Mouse (Mus musculus) testis, postnatal 10 days (tissue): ENCODE measurements at regions not wholly inside any gene's neighbourhood (a gene's known extent, or its start where the extent isn't known, plus 50 kb on each side); places are given as distances from the start of the nearest gene placed in this dataset.
A peak's percentile ranks its signal among the peaks of the same experiment; 100 is the strongest.
"Not testable (repeated sequence)": the region's sequence is repeated elsewhere in the genome, so short reads cannot be mapped to it uniquely, and the experiment has no call there.

Experiments
- DNase-seq: peaks from one replicate; pipeline ENCODE4 v3.0.0; 2021; ENCODE audit warnings: low spot score

DNA sequence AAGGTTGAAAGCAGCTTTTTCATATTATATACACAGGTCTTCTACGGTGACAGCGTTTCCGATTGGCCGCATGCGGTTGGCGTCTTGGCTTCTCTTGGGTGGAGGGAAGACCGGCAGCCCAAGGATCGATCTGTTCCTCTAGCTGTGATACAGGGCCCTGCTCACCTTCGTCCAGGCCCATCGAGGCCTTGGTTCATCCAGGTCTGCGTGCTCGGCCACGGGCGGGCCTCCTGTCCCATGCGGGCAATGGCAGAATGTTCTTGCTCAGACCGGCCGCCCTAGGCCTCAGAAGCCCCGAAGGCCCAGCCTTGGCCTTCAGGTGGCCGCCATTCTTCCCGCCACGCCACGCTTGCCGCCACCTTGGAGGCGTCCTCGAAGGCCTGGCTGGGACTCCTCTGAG, 194.4 kb upstream of the Ppp6c start:
- no peak for DNase-seq

DNA sequence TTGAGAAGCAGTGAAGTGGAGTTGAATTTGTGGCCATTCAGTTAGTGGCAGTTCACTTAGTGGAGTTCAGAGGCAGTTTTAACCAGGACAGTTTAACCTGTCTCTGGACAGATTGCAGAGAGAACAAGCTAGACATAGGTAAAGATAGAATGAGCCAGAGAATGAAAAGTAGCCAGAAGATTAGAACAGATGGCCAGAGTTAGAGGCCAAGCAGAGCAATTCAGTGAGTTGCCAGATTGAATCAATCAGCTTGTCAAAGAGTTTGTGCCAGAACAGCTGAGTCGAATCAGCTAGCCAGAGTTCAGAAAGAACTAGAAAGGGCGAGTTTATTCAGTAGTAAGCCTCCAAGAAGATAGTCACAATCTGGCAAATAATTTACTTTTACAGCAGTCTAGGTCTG, 174.1 kb upstream of the Ppp6c start:
- no peak for DNase-seq

DNA sequence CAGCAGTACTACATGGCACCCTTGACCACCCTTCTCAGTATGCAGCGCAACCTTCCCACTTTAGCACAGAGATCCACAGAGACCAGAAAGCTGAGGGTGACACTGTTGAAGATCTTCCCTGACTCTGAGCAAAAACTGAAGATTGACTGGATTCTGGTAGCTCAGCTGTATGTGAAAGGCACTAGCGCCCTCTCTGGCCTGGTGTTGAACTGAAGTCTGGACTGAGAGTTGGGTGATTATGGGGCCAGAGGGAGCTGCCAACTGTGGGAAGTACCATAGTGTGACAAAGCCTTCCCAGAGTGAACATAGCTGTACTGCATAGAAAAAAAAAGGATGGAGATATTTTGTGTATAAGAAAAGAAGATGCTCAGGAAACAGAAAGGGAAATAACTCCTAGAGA, 173.3 kb upstream of the Ppp6c start:
- no peak for DNase-seq

DNA sequence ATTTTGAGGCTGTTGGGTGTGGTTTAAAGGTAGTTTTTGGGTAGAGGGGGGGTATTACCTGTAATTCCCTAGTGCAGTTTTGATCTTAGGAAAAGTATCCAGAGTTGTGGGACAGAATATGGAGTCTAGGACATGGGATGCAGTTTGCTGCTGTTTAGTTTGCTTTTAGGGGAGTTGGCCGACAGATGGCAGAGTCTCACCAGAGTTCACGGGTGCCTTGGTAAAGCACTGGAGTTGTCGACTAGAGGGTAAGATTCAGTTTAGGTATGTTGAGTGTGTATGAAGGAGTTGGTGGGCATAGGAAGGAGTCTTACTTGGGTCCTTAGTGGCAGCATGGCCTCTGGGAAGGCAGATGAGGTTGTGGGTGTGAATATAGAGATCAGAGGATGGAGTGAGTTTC, 168.4 kb upstream of the Ppp6c start:
- no peak for DNase-seq

DNA sequence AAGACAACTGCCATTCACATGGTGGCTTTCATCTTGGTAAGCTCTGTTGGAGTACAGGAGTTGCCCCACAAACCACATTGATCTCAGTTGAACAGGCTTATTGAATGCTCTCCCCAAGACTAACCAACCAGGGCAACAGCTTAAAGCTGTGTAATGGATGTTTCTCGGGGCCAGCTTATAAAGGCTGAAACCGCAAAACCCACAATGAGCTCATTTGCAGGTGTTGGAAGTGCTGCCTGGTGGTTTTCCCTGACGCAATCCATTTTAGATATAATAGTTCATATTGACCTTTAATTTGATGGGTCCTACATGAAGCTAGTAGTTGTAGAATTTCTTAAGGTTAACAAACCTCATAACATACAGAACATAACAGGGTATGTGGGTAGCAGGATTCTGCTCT, 151.0 kb upstream of the Ppp6c start:
- DNase-seq, result no peak

DNA sequence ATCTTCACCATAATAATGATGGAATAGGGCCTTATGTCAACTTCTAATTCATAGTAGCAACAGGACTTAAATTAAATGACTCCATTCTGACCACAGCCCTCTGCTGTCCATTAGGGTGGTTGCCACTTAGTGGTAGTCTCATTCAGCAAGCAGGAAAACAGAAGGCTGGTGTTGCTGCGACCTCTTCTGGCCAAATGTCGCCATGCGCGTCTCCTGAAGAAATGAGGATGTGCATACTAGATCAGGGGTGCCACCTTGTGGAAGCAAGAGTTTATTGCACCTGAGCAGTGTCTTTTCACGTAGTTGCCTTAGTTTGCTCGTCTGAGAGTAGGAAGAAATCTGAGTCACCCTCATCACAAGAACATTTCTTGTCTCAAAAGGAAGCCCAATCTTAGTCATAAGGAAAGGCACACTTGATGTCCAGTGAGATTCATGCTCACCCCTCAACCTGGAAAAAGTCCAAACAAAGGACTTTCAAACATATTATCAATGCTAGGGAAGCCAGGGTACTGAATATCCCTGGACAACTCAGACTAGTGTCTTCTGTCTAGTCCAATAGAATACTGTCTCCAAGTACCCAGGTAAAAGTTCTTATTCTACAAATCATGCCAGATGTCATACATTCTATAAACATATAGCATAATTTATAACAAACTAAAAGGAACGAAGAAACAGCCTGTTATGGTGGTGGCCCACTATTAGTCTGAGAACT, 147.0 kb upstream of the Ppp6c start:
- peak; percentile 93 for DNase-seq

DNA sequence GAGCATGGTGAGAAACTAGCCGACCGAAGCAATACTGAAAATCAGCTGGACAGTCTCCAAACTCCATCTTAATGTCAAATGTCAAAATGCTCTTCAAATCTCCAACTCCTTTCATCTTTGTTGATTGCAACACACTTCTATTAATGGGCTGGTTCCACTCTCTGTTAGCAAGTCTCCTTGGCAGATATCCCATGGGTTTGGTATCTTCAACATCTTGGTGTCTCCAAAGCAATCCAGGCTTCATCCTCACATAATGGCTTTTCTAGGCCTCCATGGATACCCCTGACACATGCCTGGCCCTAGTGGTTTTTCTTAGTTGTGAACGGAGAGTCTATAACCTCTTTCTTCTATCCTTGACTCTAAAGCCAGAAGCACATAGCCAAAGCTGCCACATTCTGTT, 118.0 kb upstream of the Ppp6c start:
- no peak for DNase-seq

DNA sequence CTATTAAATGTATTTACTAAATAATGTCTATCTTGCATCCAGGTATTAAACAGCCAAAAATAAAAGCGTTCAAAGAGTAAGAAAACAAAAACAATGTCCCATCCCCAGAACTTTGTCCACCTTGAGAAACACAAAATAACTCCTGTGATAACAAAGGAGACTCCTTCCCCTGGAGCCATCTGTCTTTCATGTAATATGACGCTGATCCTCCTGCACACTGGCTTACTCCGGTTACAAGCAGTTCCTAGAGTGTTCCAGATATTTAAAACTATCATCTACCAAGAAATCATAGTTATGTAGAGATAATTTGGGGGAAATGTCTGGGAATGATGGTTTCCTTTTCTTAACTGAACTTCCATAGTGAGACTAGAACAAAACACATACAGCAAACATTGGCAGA, 114.2 kb upstream of the Ppp6c start:
- no peak for DNase-seq

DNA sequence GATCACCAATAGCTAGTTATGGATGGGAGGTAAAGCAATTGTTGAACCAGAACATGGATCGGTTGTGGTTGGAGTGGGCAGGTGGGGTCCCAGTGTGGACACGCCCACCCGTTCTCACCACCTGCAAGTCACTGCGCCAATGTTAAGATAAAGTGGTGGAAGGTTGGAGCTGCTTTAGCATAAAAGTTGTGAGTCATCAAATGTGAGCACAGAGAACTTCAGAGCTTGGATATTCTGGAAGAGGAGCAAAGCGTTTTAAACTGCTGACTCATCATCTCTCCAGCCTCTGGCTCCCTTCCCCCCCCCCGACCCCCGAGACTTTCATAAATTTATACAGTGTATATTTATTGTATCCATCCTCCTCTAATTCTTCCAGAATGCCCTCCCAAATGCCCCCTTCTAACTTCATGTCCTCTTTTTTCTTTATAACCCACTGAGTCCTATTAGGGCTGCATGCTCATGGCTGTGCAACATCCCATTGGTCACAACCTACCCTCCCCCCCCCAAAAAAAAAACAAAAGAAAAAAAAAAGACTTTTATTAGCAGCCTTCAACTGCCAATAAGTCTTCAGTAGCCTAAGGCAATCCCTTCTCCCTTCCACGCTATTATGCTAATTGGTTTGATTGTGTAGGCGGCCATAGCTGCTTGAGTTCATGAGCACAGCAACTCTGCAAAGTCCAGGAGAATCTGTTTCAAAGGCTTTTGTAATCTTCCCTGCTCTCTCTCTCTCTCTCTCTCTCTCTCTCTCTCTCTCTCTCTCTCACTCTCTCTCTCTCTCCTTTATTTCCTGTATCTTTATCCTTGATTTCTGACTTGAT, 112.8 kb upstream of the Ppp6c start:
- DNase-seq, result no peak

DNA sequence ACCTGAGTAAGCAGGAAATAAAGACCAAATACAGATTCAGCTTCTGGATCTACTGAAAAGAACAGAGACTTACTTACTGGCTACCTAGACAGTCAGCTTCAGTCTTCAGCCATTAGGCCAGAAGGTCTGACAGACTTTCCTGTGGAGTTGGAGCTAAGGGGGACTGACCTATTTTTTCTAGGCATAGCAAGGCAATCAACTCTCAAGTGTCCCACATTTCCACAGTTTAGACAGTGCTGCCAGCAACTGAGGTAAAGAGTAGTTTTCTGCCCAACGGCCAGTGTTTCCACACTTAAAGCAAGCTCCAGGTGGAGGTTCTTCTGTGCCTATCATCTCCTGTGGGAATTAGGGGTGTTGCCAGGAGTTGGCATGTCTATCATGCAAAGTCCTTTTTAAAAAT, 111.3 kb upstream of the Ppp6c start:
- DNase-seq, result no peak

DNA sequence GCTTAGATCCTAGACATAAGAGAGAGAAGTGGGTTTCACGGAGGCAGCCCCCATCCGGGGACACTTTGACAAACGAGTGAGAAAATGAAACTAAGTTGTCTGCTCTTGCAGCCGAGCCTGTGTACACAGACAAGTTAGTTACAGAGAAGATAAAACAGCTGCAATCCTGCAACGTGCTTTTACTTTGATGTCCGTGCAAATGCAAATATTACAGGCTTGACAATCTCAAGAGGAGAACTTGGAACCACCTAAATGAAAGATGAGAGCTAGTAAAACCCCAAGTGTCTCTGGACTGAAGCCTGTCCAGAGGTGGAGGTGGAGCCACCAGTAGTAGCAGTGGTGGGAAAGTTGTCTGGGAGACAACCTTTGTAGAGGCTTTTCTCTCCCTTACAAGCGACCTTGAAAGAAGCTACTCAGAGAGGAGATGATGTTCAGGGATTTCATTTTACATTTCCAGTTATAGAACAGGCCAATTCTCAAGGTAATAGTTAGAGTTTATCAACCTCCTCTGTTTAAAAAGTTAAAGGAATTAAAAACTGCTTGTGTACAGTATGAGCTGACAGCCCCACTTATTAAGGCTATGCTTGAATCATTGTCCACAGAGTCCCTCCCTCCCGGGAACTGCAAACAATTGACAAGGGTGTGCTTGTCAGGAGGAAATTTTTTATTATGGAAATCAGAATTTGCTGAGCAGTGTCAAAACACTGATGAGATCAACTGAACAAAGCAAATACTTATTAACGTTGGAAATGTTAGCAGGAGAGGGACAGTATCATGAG, 99.7 kb upstream of the Ppp6c start:
- DNase-seq, result no peak

DNA sequence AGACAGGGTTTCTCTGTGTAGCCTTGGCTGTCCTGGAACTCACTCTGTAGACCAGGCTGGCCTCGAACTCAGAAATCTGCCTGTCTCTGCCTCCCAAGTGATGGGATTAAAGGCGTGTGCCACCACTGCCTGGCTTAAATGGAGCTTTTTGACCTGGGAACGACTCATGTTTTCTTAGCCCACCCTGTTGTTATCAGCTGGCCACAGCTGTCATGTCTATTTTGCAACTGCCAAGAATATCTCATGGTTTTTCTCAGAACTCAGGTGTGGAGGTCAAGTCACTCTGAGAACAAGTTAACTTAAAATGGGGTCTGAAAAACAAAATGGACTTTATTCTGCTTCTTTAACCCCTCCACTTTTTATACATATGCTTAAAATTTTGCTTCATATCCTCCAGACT, 98.9 kb upstream of the Ppp6c start:
- not testable (repeated sequence) for DNase-seq

DNA sequence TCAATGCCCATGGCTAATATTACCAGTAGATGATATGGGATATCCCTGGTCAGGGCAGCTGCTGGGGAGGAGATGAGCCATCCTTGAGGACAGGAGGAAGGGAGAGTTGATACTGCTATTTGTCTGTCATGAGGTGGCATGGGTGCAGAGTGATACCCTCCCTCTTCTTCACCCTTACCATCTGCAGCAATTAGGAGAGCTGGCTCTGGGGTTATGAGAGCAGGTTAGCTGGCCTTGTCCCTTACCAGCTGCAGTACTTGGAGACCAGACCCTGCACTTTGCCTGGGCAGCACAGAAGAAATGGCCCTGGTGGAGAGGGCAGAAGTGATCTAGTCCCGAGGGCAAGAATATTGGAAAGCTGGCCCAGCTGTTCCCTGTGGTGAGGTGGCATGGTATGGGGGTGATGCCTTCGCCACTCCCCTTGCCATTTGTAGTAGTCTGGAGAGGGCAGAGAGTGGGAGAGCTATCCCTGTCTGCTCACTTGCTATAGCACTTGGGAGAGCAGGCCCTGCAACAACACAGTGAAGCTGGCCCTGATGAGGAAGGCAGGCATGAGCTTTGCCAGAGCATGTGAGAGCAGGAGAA, 73.6 kb upstream of the Ppp6c start:
- no peak for DNase-seq

DNA sequence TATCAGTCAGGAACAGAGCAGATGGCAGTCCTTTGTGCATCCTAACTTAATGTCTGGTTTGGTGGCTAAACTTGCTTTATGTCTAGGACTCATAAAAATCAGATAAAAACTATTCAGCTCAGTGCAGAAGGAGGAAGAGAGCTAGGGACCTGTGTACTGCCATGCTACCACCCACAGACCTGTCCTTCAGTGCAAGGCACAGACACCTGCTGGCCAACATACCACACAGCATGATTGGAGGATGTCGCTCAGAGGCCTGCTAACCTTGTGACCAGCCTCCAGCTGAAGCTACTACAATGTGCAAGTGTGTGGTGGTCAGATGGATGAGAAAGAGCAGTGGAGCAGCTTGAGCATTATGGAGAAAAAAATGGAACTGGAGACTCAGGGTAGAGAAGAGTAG, 73.0 kb upstream of the Ppp6c start:
- no peak for DNase-seq

DNA sequence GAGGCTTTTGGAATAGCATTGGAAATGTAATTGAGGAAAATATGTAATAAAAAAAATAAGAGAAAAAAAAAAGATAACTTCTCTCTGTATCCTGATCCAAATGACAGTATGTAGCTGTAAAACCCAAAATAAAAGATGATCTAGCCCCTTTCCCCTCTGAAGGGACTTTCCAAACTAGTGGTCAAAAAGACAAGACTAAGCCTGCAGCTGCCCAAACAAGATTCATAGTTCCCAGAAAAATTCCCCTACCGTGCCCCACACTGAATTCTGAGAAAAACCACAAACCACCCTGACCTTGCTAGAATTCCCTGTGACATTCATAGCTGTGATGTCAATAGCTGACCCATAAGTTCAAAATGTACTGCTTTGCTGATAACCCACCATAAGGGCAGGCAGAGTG, 69.2 kb upstream of the Ppp6c start:
- no peak for DNase-seq

DNA sequence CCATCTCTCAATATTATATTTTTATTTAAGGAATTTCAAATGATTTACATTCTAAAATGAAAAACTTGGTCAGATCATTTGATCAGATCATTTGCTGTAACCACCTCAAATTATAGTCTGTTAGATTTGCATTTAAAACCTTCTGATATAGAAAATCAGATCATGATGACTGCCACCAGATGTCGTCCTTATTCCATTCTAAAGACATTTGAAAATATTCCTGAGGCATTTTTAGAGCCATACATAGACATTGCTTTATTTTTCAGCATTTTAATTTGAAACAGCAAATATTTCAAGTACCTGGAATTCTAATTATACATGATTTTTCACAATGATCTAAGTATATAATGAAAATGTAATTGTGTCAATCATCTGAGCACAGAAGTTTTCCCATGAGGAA, 52.0 kb upstream of the Ppp6c start:
- DNase-seq, result no peak
